Mouse (Mus musculus) MEL (cell line): ENCODE measurements at regions not wholly inside any gene's neighbourhood (a gene's known extent, or its start where the extent isn't known, plus 50 kb on each side); places are given as distances from the start of the nearest gene placed in this dataset.

Source experiments
- CHD2 ChIP-seq: IDR thresholded peaks from 2 replicates; pipeline ENCODE4 v1.6.1; 2011; ENCODE audit warnings: low read length, improper control_type of control experiment
- CTCF ChIP-seq, 3 experiments: IDR thresholded peaks in 2 of 3; conservative IDR thresholded peaks in 1 of 3; 2 replicates each; pipeline ENCODE4 v1.5.1; 2011 to 2012; ENCODE audit warnings: low read length in 3 of 3, low read depth in 2 of 3, mild to moderate bottlenecking in 2 of 3, improper control_type of control experiment in 1 of 3, inconsistent platforms in 1 of 3, mixed read lengths in 1 of 3, moderate library complexity in 1 of 3; ENCODE audit not compliant: control insufficient read depth in 1 of 3, insufficient read depth in 1 of 3, poor library complexity in 1 of 3, severe bottlenecking in 1 of 3
- E2F4 ChIP-seq: IDR thresholded peaks from 2 replicates; pipeline ENCODE4 v1.6.1; 2011; ENCODE audit warnings: low read depth, low read length, improper control_type of control experiment, borderline replicate concordance
- GABPA ChIP-seq: IDR thresholded peaks from 2 replicates; pipeline ENCODE4 v1.6.1; 2012; ENCODE audit warnings: low read depth, mild to moderate bottlenecking, inconsistent platforms, low read length, improper control_type of control experiment, moderate library complexity
- JUND ChIP-seq: IDR thresholded peaks from 2 replicates; pipeline ENCODE4 v1.6.1; 2011; ENCODE audit warnings: low read depth, mild to moderate bottlenecking, improper control_type of control experiment, low read length
- MAX ChIP-seq: IDR thresholded peaks from 2 replicates; pipeline ENCODE4 v1.6.1; 2011; ENCODE audit warnings: low read length, improper control_type of control experiment
- MAZ ChIP-seq: IDR thresholded peaks from 2 replicates; pipeline ENCODE4 v1.6.1; 2012; ENCODE audit warnings: low read depth, mild to moderate bottlenecking, inconsistent platforms, low read length, improper control_type of control experiment
- NRF1 ChIP-seq: IDR thresholded peaks from 2 replicates; pipeline ENCODE4 v1.6.1; 2014; ENCODE audit warnings: low read depth, mild to moderate bottlenecking, inconsistent platforms, low read length, improper control_type of control experiment, moderate library complexity; ENCODE audit not compliant: poor library complexity, insufficient read depth, severe bottlenecking
- POLR2A ChIP-seq, 2 experiments: IDR thresholded peaks; 2 replicates each; pipeline ENCODE4 v1.6.1; 2011 to 2012; ENCODE audit warnings: low read length in 2 of 2, mild to moderate bottlenecking in 2 of 2, control low read depth in 1 of 2, improper control_type of control experiment in 1 of 2, low read depth in 1 of 2, moderate library complexity in 1 of 2; ENCODE audit not compliant: control insufficient read depth in 1 of 2, insufficient read depth in 1 of 2, poor library complexity in 1 of 2
- SIN3A ChIP-seq: IDR thresholded peaks from 2 replicates; pipeline ENCODE4 v1.6.1; 2012; ENCODE audit warnings: low read length, improper control_type of control experiment, inconsistent platforms
- UBTF ChIP-seq: IDR thresholded peaks from 2 replicates; pipeline ENCODE4 v1.6.1; 2012; ENCODE audit warnings: low read depth, mild to moderate bottlenecking, inconsistent platforms, low read length, improper control_type of control experiment, moderate library complexity, borderline replicate concordance; ENCODE audit not compliant: insufficient read depth
- ZC3H11A ChIP-seq: IDR thresholded peaks from 2 replicates; pipeline ENCODE4 v1.6.1; 2012; ENCODE audit warnings: low read depth, mild to moderate bottlenecking, inconsistent platforms, low read length, improper control_type of control experiment
- ZKSCAN1 ChIP-seq: IDR thresholded peaks from 2 replicates; pipeline ENCODE4 v1.6.1; 2012; ENCODE audit warnings: low read depth, mild to moderate bottlenecking, inconsistent platforms, low read length, improper control_type of control experiment, moderate library complexity

DNA sequence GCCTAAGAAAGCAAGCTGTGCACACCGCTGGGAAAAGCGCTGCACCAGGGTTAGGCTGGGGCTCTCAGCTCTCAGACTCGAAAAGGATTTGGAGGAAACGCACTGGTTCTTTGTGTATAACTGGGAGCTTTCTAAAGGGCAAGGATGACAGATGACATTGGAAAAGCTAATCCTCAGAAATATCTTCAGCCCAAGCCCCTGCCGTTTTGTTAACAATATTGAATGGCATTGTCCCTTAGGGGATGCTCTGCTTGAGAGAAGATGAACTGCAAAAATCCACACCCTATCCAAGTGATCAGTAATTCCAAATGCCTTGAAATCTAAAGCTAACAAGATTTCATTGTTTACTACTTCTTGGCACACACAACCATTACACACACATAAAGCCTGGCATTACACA is 419.1 kb downstream of the Fut8 start:
- TF ChIP-seq NRF1 (no peak), SIN3A (no peak), POLR2A (IDR thresholded peaks at IDR 0.05; ENCODE audit: control insufficient read depth in 1 of 2, insufficient read depth in 1 of 2, low read depth in 1 of 2, low read length in 2 of 2, poor library complexity in 1 of 2) (no peak), E2F4 (no peak), CTCF (IDR thresholded peaks at IDR 0.05 in 2 of 3, conservative IDR thresholded peaks at IDR 0.05 in 1 of 3; ENCODE audit: control insufficient read depth in 1 of 3, insufficient read depth in 1 of 3, low read depth in 2 of 3, low read length in 3 of 3, poor library complexity in 1 of 3, severe bottlenecking in 1 of 3) (no peak), ZKSCAN1 (no peak), MAZ (no peak), JUND (no peak), GABPA (no peak), MAX (no peak), CHD2 (no peak), UBTF (no peak), ZC3H11A (no peak)
